Mouse (Mus musculus): ENCODE measurements around the gene Col12a1.
"Not testable (repeated sequence)": the region's sequence is repeated elsewhere in the genome, so short reads cannot be mapped to it uniquely, and the experiment has no call there.

Col12a1 gene

GRCm38 (mm10) chr9:79689342-79689741 is 29.3 kb downstream of the Col12a1 start:
- DNase-seq, result no peak

DNA sequence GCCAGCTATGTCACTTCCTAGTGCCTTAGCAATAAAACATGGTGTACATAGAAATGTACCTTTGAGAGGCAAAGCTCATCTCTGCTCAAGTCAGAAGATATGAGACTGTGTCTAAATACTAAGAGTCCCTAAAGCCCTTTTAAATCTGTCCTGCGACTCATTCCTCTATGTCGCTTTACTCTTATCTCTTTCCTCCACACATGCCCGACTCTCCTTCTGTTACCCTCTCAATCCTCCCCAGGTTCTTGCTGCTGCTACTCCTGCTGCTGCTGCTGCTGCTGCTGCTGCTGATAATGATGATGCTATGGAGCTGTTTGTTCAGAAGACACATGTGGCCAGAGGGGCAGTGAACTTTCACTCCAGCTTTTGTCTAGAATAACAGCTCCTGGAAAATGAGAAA is 31.4 kb downstream of the Col12a1 start:
- no peak for DNase-seq

DNA sequence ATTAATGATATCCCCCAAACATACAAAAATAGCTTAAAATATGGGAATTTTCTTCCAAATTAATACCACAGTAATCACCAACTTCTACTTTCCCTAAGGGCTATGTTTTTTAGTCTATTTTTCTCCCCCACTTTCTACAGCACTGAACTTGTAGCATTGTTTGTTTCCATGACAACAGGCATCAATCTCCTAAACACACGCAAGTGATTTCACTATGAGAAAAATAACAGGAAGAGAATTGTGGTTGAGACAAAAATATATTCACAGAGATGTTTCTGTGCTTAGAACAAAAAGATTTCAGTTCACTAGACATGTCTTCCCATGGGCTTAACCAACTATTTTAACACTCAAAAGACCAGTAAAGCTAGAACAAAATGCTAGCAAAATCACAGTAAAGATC is 32.6 kb downstream of the Col12a1 start:
- DNase-seq, result no peak

DNA sequence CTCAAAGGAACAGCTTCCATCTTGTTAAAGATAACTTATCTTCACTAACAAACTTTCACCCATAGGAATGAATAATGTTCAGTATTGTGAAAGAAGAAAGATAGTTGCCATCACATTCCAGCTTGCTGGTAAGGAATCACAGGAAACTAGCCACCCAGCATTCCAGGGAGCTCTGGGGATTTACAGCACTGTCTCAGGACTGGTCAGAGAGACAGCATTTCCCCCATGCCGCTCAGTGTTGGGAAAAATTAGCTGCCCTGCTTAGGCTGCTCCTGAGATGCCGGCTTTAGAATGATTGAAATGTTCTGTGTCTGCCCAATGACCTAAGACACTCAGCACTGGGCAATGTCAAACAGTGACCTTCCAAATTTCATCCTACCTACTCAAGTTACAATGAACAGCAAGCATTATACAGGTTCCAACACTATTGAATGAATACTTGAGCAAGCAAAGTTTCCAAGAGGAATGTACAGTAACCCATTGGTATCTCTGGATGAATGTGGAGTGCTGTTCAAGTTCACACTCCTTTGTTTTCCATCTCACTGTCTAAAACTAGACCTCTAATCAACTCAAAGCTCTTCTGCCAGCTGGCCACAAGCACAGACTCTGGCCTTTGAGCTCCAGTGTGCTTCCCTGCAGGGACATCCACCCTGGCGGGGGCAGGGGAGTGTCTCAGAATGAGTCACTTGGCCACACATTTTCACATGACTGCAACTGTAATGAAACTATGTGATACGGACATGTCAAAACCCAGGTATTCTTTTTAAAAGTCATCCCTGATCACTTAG is 38.0 kb downstream of the Col12a1 start:
- DNase-seq, result no peak

GRCm38 (mm10) chr9:79668806-79669205 is 49.8 kb downstream of the Col12a1 start:
- not testable (repeated sequence) for DNase-seq

GRCm38 (mm10) chr9:79653327-79654150 is 65.1 kb downstream of the Col12a1 start:
- DNase-seq, result no peak

- DNase-seq, result no peak
These were observed 70.0 kb downstream of the Col12a1 start for GRCm38 (mm10) chr9:79648587-79648986.

DNA sequence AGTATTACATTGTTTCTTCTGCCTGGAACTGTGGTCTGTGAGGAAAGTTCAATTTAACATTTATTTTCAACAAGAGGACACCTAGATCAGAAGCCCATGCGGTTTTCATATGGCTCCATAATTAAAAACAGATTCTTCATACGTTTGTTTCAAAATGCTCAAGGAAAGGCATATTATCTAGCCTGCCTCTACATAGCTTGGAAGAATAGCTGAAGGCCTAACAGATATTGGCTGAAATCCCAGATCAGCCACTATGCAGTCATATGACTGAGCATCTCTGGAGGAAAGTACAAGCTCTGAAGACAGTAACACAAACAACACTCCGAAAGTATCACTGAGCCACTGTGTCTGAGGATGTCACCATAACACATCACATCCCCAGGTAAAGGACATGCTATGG is 72.9 kb downstream of the Col12a1 start:
- DNase-seq, result no peak

DNA sequence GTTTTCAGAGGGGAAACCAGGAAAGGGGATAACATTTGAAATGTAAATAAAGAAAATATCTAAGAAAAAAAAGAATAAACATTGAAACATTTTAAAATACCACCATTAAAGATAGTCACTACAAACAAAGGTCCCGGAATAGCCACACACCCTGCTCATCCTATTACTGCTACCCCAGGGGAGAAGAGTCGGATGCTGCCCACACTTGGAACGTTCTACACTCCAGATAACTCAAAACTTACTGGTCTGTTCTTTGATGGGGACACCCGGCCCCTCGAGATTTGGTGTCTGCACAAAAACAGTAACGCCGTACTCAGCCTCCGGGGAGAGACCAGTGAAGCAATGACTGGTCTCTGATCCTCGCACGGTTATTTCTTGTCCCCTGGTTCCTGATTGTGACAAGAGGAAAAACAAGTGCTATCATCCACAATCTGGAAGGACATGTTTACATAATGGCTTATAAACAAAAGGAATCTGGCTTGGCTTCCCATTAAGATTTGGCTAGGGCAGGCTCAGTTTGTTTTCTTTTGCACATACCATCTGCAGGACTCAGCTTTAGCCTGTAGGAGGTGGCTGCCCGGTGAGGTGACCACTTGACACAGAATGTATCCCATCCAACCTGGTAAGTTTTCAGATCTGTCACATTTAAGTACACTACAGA is 79.1 kb downstream of the Col12a1 start:
- DNase-seq, result no peak

GRCm38 (mm10) chr9:79637879-79638278 is 80.8 kb downstream of the Col12a1 start:
- no peak for DNase-seq

GRCm38 (mm10) chr9:79634076-79634475 is 84.6 kb downstream of the Col12a1 start:
- DNase-seq, result no peak

DNA sequence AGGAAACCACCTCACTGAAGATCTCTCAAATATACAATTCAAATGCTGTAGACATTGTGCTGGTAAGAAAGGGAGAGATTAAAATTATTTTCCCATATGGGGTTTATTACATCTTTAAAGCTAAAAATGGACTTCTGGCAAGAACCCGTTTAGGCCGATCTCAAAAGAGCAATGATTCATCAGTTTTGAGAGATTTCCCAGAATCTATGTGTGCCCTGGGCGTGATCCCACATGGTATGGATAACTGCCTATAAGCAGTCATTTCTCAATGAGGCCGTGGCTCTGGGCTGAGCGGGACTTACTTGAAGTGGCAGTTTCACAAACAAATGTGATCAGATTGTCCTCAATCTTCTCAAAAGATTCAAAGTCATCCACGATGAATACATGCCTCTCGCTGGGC is 87.4 kb downstream of the Col12a1 start:
- DNase-seq, result no peak

- DNase-seq, result no peak
These were observed 99.6 kb downstream of the Col12a1 start for GRCm38 (mm10) chr9:79618839-79619597.

- DNase-seq, result peak; percentile 11
These were observed 101.3 kb downstream of the Col12a1 start for GRCm38 (mm10) chr9:79617336-79617735.

DNA sequence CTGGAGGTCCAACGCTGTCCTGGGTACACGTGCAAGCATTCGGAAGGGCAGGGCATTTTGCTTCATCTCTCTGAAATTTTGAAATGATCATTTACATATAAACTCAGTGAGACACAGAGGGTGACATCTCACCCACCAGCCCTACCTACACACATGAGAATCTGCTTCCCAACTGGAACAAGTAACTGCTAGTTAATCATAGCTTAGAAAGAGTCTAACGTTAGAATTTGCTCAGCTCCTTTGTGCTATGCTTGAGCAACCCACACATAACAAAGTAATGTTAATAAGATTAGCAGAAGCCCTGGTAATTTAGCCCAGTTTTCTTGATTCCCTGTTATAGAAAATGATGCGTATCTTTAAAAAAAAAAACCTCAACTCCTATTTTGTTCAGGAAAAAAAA is 102.6 kb downstream of the Col12a1 start:
- DNase-seq, result no peak

GRCm38 (mm10) chr9:79610286-79610685 is 108.3 kb downstream of the Col12a1 start:
- DNase-seq, result peak; percentile 26

DNA sequence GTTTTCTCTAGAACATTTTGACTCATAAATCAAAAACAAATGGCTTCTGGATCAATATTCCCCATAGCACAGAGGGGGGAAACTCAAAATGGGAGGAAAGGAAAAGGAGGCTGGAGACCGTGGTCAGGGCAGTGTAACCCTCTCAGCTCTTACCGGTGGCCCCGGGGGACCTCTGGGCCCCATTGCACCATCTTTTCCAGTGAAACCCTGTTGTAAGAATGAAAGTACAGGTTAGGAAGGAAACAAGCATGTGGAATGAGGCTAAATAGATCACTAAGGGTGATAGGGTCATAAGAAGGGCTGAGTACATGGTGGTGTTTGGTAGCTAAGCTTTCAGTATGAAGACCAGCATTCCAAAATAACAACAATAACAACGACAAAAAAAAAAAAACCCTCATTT is 109.0 kb downstream of the Col12a1 start:
- DNase-seq, result no peak

- DNase-seq, result no peak
These were observed 109.8 kb downstream of the Col12a1 start for GRCm38 (mm10) chr9:79608795-79609194.

- no peak for DNase-seq
These were observed 110.5 kb downstream of the Col12a1 start for GRCm38 (mm10) chr9:79608062-79608531.

DNA sequence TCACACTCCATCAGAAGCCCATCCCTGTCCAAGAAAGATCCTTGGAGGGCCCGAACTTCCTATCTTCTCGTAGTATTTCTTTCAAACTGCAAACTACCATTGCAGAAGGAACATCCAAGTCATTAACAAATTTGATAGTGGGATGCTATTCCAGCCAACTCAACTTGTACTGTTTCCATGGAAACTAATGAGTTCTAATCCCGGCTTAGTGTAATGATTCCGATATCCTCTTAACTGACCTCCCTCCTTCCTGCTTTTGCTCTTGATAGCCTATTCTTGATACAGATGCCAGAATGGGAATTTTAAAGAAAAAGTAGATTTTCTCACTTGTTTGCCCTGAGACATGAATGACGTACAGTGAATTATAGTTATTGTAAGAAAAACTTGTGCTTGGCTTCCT is 112.5 kb downstream of the Col12a1 start:
- no peak for DNase-seq

GRCm38 (mm10) chr9:79605722-79606121 is 112.9 kb downstream of the Col12a1 start:
- no peak for DNase-seq

DNA sequence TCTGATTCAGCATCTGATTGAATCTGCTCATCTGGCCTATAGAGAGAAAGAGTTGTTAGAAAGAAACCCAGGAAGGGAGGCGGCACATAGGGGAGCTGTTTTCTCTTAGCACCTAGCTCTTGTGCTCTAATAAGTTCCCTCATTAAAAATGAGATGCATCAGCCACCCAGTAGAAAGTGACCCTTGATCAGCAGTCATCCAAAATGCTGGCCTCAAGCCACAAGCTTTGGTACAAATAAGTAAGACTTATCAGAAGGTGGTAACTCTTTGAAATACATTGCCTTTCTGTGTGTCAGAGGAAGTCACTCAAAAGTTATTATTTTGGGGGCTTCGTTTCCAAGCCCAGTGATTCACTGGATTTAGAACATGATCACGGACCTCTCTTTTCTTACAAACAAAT is 114.1 kb downstream of the Col12a1 start:
- DNase-seq, result no peak

GRCm38 (mm10) chr9:79603448-79603847 is 115.2 kb downstream of the Col12a1 start:
- no peak for DNase-seq

Data from liver (tissue).